Mouse (Mus musculus): ENCODE measurements around the gene Slc25a1.

- TF ChIP-seq POLR2A (IDR thresholded peaks at IDR 0.05; ENCODE audit: borderline replicate concordance, extremely low read depth, insufficient read depth, insufficient read length, poor library complexity, severe bottlenecking) (no peak), CTCF (IDR thresholded peaks at IDR 0.05; ENCODE audit: borderline replicate concordance, extremely low read depth, insufficient read depth, insufficient read length) (no peak)
Measured at GRCm38 (mm10) chr16:17939255-17939751, 11.3 kb upstream of the Slc25a1 start.
